Mouse (Mus musculus) liver, postnatal 0 days (tissue): ENCODE results near the gene Slc46a3.

Experiments
- CTCF ChIP-seq: sonication (generic); IDR thresholded peaks from 2 replicates; pipeline ENCODE4 v1.5.1; 2016; ENCODE audit warnings: antibody characterized with exemption, low read depth
- EP300 ChIP-seq: IDR thresholded peaks from 2 replicates; pipeline ENCODE4 v1.6.1; 2016; ENCODE audit warnings: antibody characterized with exemption, low read depth, mild to moderate bottlenecking

- TF ChIP-seq CTCF, result no peak
- no peak for TF ChIP-seq EP300
Observed at GRCm38 (mm10) chr5:147832842-147833241, 61.8 kb downstream of the Slc46a3 start.
